Mouse (Mus musculus) neutrophil, adult 5-6 weeks (primary cell): Measurements from ENCODE around the gene Acsf2. TPM values are rescaled to one million over a fixed set of nuclear protein-coding genes. Genes with fewer than 3 reads are reported as not detected.

Experiments
- ATAC-seq: fragments of 151-379, 151-347 bp; 2 replicates; pipeline ENCODE4 v1.8.0; 2017; ENCODE audit warnings: mild to moderate bottlenecking, moderate TSS enrichment; ENCODE audit not compliant: insufficient number of reproducible peaks, poor library complexity, low FRiP score, severe bottlenecking; ENCODE audit errors: extremely low read depth
- total RNA-seq: library from RNA; stranded (forward); fragments of 200-1000 nt; gene quantifications from 2 replicates; pipeline ENCODE4 v1.2.3, GENCODE M21; 2017

Gene Acsf2
- total RNA-seq, 1 experiment from 2014 or later = 22.8 TPM

- ATAC-seq = no peak
Observed at GRCm38 (mm10) chr11:94602356-94602955, 785 bp upstream of the Acsf2 start.

- ATAC-seq = no peak
Observed at GRCm38 (mm10) chr11:94600447-94600846, 1.2 kb downstream of the Acsf2 start.

GRCm38 (mm10) chr11:94598437-94599120 lies 3.1 kb downstream of the Acsf2 start:
- no peak for ATAC-seq

GRCm38 (mm10) chr11:94597319-94597718 lies 4.4 kb downstream of the Acsf2 start:
- ATAC-seq = no peak

GRCm38 (mm10) chr11:94596311-94596852 lies 5.3 kb downstream of the Acsf2 start:
- ATAC-seq = peak; percentile 48; the same call in 1 of the 2 replicates

- no peak for ATAC-seq
Observed at GRCm38 (mm10) chr11:94587511-94587910, 14.2 kb downstream of the Acsf2 start.

GRCm38 (mm10) chr11:94585091-94585490 lies 16.6 kb downstream of the Acsf2 start:
- ATAC-seq = no peak

GRCm38 (mm10) chr11:94580111-94580740 lies 21.4 kb downstream of the Acsf2 start:
- no peak for ATAC-seq

GRCm38 (mm10) chr11:94576361-94576760 lies 25.3 kb downstream of the Acsf2 start:
- no peak for ATAC-seq

- ATAC-seq = no peak
Observed at GRCm38 (mm10) chr11:94575036-94575435, 26.6 kb downstream of the Acsf2 start.

GRCm38 (mm10) chr11:94574560-94574959 lies 27.1 kb downstream of the Acsf2 start:
- no peak for ATAC-seq

- ATAC-seq = no peak
Observed at GRCm38 (mm10) chr11:94571850-94572249, 29.8 kb downstream of the Acsf2 start.

GRCm38 (mm10) chr11:94570612-94571011 lies 31.1 kb downstream of the Acsf2 start:
- no peak for ATAC-seq

GRCm38 (mm10) chr11:94567326-94567725 lies 34.3 kb downstream of the Acsf2 start:
- ATAC-seq = no peak

- no peak for ATAC-seq
Observed at GRCm38 (mm10) chr11:94566534-94566933, 35.1 kb downstream of the Acsf2 start.

GRCm38 (mm10) chr11:94565151-94565479 lies 36.6 kb downstream of the Acsf2 start:
- ATAC-seq = no peak

- 0 out of 2 replicates have a peak, but pooled peaks have one; percentile 17 for ATAC-seq
Observed at GRCm38 (mm10) chr11:94564437-94565150, 37.1 kb downstream of the Acsf2 start, which contains the start of gene Chad. Gene Chad, plus strand, starts transcription at chr11:94565047.

- no peak for ATAC-seq
Observed at GRCm38 (mm10) chr11:94563821-94564220, 37.9 kb downstream of the Acsf2 start.

GRCm38 (mm10) chr11:94563383-94563782 lies 38.3 kb downstream of the Acsf2 start:
- ATAC-seq = no peak
